Mouse (Mus musculus): Measurements from ENCODE around the gene Gm906.
"Not testable (repeated sequence)": the region's sequence is repeated elsewhere in the genome, so short reads cannot be mapped to it uniquely, and the experiment has no call there.

DNA sequence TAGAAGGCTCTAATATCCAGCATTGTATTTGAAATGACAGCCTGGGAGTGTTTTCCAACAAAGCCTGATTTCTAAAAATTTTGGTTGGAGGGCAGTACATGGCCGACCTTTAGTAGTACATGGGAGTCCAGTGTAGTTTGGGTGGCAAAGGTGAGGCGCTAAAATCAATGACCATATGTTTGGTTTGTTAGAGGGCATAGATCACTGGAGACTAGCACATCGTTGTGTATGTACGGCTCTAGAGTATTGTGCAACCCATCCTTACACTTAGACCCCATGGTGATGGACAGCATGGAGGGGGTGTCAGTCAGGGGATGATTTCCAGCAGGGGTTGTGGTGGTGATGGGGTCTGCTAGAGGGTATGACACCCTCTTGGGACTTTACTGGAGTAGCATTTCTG lies 33.2 kb upstream of the Gm906 start:
- TF ChIP-seq CTCF (conservative IDR thresholded peaks at IDR 0.05; ENCODE audit: insufficient read depth, insufficient read length, low read depth, low read length); POLR2A (IDR thresholded peaks at IDR 0.05; ENCODE audit: low read depth, low read length): not testable (repeated sequence)

All from kidney, adult 2 months (tissue).